In genomic region chr15:79686046-79686869, GRCm38 (mm10) we compare ENCODE assay signal across 1 mouse cellular context.
TF ChIP-seq lines count a peak whose summit lies in the region.

No protein-coding gene starts in this region.

TF ChIP-seq in CH12.LX, 34 proteins besides CTCF, POLR2A, EP300 and RAD21 (continued from another document):
- peak; percentile 52; the same call in 1 of the 2 replicates for TF ChIP-seq ZMIZ1 (IDR thresholded peaks at IDR 0.05; ENCODE audit: low read depth, low read length)
